Mouse (Mus musculus) CD4-positive, CD25-positive, alpha-beta regulatory T cell, adult 4 months (primary cell): ENCODE results near the gene Kcnj16. TPM values are rescaled to one million over a fixed set of nuclear protein-coding genes. Genes with fewer than 3 reads are reported as not detected.

Experiments used
- ATAC-seq: one replicate; pipeline ENCODE4 v1.8.0; 2017
- polyA plus RNA-seq, 2 experiments: library from polyadenylated mRNA; unstranded; fragments of 100-300 nt; shearing (Covaris generic); gene quantifications; one replicate each; pipeline ENCODE4 v1.2.1; 2017

Kcnj16 gene
- polyA plus RNA-seq, 2 experiments from 2014 or later: 0.27 to 0.73 TPM

GRCm38 (mm10) chr11:111057435-111057834 lies 89.6 kb downstream of the Kcnj16 start:
- ATAC-seq: no peak

GRCm38 (mm10) chr11:111059440-111059839 lies 91.6 kb downstream of the Kcnj16 start:
- ATAC-seq: no peak

GRCm38 (mm10) chr11:111060216-111060615 lies 92.4 kb downstream of the Kcnj16 start:
- ATAC-seq: no peak

- ATAC-seq: no peak
Measured at GRCm38 (mm10) chr11:111064751-111065527, 97.1 kb downstream of the Kcnj16 start.

- peak; percentile 77 for ATAC-seq
Measured at GRCm38 (mm10) chr11:111065635-111066298, 97.9 kb downstream of the Kcnj16 start, which contains the start of gene Kcnj2. TSS of gene Kcnj2 (plus strand) at chr11:111066164.

GRCm38 (mm10) chr11:111066299-111066691 lies 98.5 kb downstream of the Kcnj16 start:
- ATAC-seq: no peak

- no peak for ATAC-seq
Measured at GRCm38 (mm10) chr11:111067787-111068186, 100.0 kb downstream of the Kcnj16 start.

GRCm38 (mm10) chr11:111070460-111070859 lies 102.6 kb downstream of the Kcnj16 start:
- no peak for ATAC-seq

GRCm38 (mm10) chr11:111074131-111074530 lies 106.3 kb downstream of the Kcnj16 start:
- ATAC-seq: no peak

Other genes with a start within 250 kb of the Kcnj16 start
- not detected for gene Kcnj2, start 98.1 kb downstream of the Kcnj16 start, polyA plus RNA-seq